Mouse (Mus musculus) embryonic fibroblast, embryonic 13.5 days (primary cell): ENCODE data around the gene Nmur1. TPM values are rescaled to one million over a fixed set of nuclear protein-coding genes. Genes with fewer than 3 reads are reported as not detected.

Experiments
- H3K27ac ChIP-seq: 2 replicates; pipeline ENCODE4 v1.5.1; 2012; ENCODE audit warnings: low read length, control low read depth, inconsistent platforms; ENCODE audit not compliant: insufficient read depth
- H3K4me1 ChIP-seq: 2 replicates; pipeline ENCODE4 v1.6.1; 2011; ENCODE audit warnings: low read length; ENCODE audit not compliant: control insufficient read depth, insufficient read depth
- H3K4me3 ChIP-seq: 2 replicates; pipeline ENCODE4 v1.5.1; 2011; ENCODE audit warnings: mild to moderate bottlenecking, control low read depth, low read length; ENCODE audit not compliant: insufficient read depth
- CTCF ChIP-seq: IDR thresholded peaks from 2 replicates; pipeline ENCODE4 v1.5.1; 2011; ENCODE audit warnings: mild to moderate bottlenecking, control low read depth, low read length, moderate library complexity, borderline replicate concordance; ENCODE audit not compliant: insufficient read depth
- POLR2A ChIP-seq: IDR thresholded peaks from 2 replicates; pipeline ENCODE4 v1.6.1; 2011; ENCODE audit warnings: low read depth, mild to moderate bottlenecking, control low read depth, low read length, moderate library complexity
- polyA plus RNA-seq: library from polyadenylated mRNA; stranded (reverse); fragments of >200 nt; gene quantifications from 2 replicates; pipeline ENCODE4 v1.2.4, GENCODE M21; 2011; ENCODE audit warnings: low read depth; ENCODE audit not compliant: missing spikeins, insufficient read length

Nmur1 gene
- polyA plus RNA-seq, 1 experiment, result not detected

DNA sequence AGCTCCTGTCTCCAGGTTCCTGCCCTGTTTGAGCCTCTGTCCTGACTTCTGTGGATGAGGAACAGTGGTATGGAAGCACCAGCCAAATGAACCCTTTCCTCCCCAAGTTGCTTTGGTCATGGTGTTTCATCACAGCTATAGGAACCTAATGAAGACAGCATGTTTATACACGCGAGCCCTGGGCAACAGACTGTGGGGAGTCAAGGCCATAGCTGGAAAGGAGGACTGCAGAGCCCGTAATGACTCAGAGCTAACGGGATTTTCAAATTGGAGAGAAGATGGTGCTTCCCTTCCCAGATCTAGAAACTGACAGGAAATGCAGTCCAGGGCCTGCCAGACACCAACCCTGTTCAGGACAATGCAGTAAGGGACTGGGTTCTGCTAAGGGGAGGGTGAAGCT lies 33.3 kb upstream of the Nmur1 start:
- H3K4me3 ChIP-seq, result no peak overlapping the region
- H3K4me1 ChIP-seq, result no peaks in the 10 kb centered on the region
- no peak overlapping the region for H3K27ac ChIP-seq
- TF ChIP-seq CTCF (no peak), POLR2A (no peak)

DNA sequence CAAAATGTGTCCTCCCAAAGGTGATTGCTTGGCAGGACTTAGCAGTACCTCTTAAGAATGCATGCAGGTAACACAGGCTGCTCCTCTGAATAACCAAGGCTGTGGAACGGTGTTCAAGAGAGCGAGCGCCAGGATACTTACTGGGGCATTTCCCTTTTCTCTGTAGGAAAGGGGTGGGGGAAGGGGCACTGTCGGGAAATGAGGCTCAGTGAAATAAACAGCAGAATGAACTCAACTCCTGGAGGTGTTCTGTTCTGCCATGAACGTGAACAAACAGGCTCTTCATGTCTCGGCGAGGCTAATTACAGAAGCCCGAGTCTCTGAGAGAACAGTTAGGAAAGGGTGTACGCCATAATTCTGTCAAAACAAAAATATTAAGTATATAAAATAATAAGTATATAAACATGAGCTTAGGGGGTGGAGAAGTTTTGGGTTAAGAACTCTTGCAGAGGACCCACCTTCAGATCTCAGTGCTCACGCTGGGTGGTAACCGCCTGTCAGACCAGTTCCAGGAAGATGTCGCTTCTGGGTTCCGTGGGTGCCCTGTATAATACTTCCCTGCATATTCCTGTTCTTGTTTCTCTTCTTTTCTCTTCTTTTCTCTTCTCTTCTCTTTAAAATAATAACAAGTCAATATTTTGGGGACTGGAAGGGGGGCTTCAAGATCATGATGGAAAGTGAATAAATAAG lies 31.0 kb upstream of the Nmur1 start:
- H3K4me3 ChIP-seq, result no peak overlapping the region
- TF ChIP-seq CTCF (no peak), POLR2A (no peak)
- no peak overlapping the region for H3K27ac ChIP-seq
- H3K4me1 ChIP-seq, result no peaks in the 10 kb centered on the region

DNA sequence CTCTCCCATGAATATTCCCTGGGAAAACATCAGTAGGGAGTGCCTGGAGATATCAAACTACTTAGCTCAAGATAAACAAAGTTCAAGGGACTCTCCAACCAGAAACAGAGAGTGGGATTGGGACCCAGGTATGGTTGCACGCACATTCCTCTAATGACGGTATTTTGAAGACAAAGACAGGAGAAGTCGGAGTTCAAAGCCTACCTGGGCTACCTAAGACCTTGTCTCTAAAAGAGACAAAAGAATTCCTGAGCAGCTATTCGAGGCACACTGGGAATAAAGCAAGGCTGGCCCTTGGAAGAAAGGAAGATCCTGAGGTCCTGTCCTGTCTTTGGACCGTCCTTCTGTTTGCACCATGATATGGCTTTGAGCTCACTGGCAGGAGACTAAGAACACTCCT lies 26.7 kb upstream of the Nmur1 start:
- TF ChIP-seq POLR2A (no peak), CTCF (no peak)
- H3K4me1 ChIP-seq, result peaks cover 5% of the 10 kb centered on the region
- H3K27ac ChIP-seq, result no peak overlapping the region
- no peak overlapping the region for H3K4me3 ChIP-seq

GRCm38 (mm10) chr1:86449966-86450365 lies 23.9 kb upstream of the Nmur1 start:
- TF ChIP-seq CTCF (no peak), POLR2A (no peak)
- no peak overlapping the region for H3K27ac ChIP-seq
- H3K4me1 ChIP-seq, result peaks cover 6% of the 10 kb centered on the region
- H3K4me3 ChIP-seq, result no peak overlapping the region

DNA sequence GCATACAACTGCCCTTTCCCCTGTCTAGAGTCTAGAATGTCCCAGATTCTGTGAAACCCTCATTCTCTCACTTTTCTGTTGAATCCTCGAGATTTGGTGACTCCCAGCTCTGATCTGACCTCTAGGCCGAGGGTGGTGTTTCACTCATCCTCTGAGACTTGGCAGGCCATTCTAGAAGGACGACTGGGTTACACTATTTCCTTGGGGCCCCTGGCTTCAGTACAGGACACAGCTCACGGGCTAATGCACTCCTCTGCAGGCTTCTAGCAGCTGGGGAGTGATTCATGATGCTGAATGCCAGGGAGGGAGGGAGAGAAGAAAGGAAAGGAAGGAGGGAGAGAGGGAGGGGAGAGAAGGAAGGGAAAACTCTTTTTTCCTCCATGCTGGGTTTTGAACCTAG lies 22.2 kb upstream of the Nmur1 start:
- TF ChIP-seq CTCF, result no peak
- TF ChIP-seq POLR2A, result 0 out of 2 replicates have a peak, but pooled peaks have one; percentile 29
- Histone ChIP-seq H3K4me3 (no peak overlapping the region), H3K27ac (peak overlapping the region; percentile 97), H3K4me1 (peaks cover 6% of the 10 kb centered on the region)

GRCm38 (mm10) chr1:86447596-86448171 lies 21.7 kb upstream of the Nmur1 start:
- H3K4me3 ChIP-seq, result no peak overlapping the region
- H3K27ac ChIP-seq, result peak overlapping the region; percentile 97
- H3K4me1 ChIP-seq, result peaks cover 11% of the 10 kb centered on the region
- TF ChIP-seq CTCF, result no peak
- TF ChIP-seq POLR2A, result no peak

DNA sequence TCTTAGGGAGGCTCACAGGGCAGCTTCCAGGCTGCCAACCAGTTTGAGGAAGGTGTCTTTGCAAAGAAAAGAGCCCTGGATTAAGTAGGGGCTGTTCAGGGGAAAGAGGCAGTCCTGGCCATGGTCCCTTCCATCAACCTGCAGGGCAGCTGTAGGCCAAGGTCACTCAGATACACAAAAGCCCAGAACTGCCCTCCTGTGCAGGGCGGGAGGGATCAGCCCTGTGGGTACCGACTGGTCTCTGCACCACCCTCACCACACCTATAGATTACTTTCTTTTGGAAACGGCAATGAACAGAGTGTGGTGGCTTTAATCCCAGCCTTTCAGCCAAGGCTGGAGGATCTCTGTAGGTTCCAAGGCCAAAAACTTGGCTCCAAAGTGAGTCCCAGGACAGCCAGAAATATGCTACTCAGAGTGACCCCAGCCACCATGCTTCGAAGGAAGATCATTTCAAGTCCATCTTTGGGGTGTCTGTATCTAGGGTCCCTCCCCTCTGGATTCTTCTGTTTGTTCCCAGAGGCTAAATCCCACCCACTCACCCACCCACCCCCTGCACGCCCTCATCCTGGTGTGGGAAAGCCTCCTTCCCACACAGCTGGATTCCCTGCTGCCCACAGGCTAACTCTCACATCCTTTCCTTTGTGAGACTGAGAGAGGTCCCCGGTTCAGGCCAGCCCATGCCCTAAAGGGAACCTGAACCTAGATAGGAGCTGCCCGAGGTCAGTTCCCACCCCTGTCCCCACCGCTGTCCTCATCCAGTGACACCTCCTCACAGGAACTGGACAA lies 17.6 kb upstream of the Nmur1 start:
- TF ChIP-seq CTCF, result no peak
- no peak for TF ChIP-seq POLR2A

DNA sequence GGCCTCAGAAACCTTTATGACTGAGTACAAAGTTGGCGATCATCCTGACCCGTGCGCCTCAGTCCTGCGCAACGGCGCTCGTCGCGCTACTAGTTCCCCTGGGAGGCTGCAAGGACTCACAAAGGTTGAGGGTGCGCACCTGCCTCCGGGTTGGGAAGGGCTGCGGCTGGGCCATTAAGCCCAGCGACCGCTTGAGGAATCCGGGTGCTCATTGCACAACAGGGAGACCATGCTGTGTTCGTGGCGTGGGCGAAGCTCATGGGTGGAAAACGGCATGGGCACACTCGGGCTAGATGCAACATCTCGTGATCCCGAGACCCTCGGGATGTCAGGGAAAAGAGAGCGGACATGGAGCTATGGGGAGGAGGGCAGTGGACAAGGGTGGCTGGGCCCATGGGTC lies 16.8 kb upstream of the Nmur1 start:
- peaks cover 25% of the 10 kb centered on the region for H3K4me1 ChIP-seq

More for the DNA sequence above, 17.6 kb upstream of the Nmur1 start:
- no peak overlapping the region for H3K4me3 ChIP-seq
- H3K4me1 ChIP-seq, result peaks cover 23% of the 10 kb centered on the region
- peak overlapping the region; percentile 96; the same call in 1 of the 2 replicates for H3K27ac ChIP-seq

DNA sequence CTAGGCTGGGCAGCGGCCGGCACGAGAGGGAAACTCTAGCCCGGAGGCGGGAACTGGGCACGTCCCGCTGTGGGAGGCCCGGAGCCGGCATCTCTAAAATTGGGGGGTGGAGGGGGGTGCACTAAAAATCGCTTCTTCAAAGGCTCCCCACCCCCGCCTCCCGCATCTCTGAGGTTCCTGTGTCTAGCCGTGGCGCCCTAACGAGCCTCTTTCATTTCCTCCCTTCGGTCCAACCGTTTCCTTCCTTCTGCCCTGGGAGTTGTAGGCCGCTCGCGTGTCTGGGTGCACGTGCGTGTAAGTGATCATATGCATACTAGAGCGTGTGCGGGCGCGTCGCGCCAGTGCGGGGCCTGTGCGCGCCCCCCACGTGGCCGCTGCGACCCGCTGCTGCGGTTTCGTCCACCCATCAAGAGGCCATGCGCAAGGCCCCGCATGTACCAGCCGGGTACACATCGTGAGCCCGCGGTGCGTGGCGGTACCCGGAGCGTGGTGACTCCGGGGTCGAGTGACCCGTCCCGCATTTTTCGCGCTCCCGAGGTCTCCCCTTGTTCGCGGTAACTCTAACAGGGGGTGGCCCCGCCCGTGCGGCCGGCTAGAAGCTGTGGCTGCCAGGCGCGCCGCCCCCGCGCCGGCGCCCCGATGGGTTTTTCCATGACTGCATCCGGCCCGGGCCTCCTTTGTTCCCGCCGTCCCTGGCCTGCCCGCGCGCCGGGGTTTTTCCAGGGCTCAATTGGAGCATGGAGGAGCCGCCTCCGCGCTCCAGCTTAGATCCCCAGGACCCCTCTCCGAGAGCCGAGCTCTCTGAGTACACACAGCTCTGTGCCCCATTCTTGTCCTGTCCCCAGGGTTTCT lies 16.2 kb upstream of the Nmur1 start:
- peak overlapping the region; percentile 96 for H3K27ac ChIP-seq
- H3K4me3 ChIP-seq, result peak overlapping the region; percentile 26
- peaks cover 26% of the 10 kb centered on the region for H3K4me1 ChIP-seq
- TF ChIP-seq POLR2A, result no peak; the same call in none of the 2 replicates
- no peak for TF ChIP-seq CTCF

More for the DNA sequence above, 16.8 kb upstream of the Nmur1 start:
- H3K27ac ChIP-seq, result peak overlapping the region; percentile 96
- TF ChIP-seq CTCF, result no peak
- peak; percentile 42; the same call in 1 of the 2 replicates for TF ChIP-seq POLR2A
- peak overlapping the region; percentile 12 for H3K4me3 ChIP-seq
